Mouse (Mus musculus) urinary bladder, postnatal 14 days (tissue): Measurements from ENCODE around the gene Serpinb2.

ENCODE experiments used
- DNase-seq: peaks from one replicate; pipeline ENCODE4 v3.0.0; 2021; ENCODE audit warnings: low spot score

Gene Serpinb2

GRCm38 (mm10) chr1:107581220-107581619 is 70.0 kb downstream of the Serpinb2 start:
- no peak for DNase-seq

- DNase-seq: no peak
Observed at GRCm38 (mm10) chr1:107582900-107583299, 71.7 kb downstream of the Serpinb2 start.

GRCm38 (mm10) chr1:107583958-107584376 is 72.7 kb downstream of the Serpinb2 start:
- no peak for DNase-seq

- DNase-seq: no peak
Observed at GRCm38 (mm10) chr1:107584932-107585331, 73.7 kb downstream of the Serpinb2 start.
